8 mouse cellular contexts compared by ENCODE assay signal in the genomic region with DNA sequence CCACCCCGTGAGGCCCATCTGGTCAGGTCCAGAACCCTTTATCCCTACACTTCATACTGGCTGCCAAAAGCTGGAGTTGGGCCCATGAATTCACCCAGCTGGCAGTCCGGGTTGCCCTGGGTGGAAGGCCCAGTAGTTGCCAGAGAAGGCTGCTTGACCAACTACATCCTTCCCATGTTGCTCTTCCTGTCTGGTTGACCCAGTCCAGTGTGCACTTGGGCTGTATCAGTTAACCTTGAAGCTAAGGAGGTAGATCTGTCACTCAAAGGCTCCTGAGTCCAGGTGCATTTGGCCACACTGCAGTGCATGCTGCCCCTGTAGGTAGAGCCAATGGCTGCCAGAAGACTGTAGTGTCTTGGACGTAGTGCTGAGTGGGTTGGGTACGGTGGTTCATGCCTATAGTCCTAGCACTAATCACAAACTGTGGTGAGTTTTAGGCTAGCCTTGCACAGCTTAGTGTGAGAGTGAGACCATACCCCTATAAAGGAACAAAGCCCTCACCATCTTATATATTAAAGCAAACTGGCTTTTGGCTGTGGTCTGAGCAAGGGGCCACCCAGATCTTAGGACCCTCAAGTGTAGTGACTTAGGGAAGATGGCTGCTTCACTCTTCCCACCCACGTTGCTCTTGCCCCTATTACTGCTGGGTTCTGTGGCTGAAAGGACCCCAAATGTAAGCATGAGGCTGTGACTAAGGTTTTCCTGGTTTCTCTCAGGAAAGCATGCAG. TPM values are rescaled to one million over a fixed set of nuclear protein-coding genes. Genes with fewer than 3 reads are reported as not detected.
A peak's percentile ranks its signal among the peaks of the same experiment; 100 is the strongest.
DNase-seq lines count a peak whose midpoint lies in the region; ATAC-seq and TF ChIP-seq lines count a peak whose summit lies in the region.

No protein-coding gene starts in this region.

- 73% methylated on average over 5 of the region's 5 CpGs for WGBS in embryonic facial prominence, embryonic 15.5 days
- 71% methylated on average over 5 of the region's 5 CpGs for WGBS in hindbrain, postnatal 0 days
- WGBS in liver, postnatal 0 days (ENCODE audit: insufficient replicate concordance), result 72% methylated on average over 5 of the region's 5 CpGs

- peak; percentile 49 to 57 for DNase-seq in cerebellum, postnatal 10 days
- DNase-seq in cerebellum, adult 9-11 months, result no peak
- peak; percentile 49 for DNase-seq in 3T3-L1 (ENCODE audit: low read depth, low spot score)
- DNase-seq in hindbrain, postnatal 0 days (ENCODE audit: low spot score), result no peak
- peak; percentile 33 for DNase-seq in liver, postnatal 0 days

- ATAC-seq in embryonic facial prominence, embryonic 15.5 days (ENCODE audit: insufficient number of reproducible peaks, low FRiP score, low TSS enrichment, low read depth), result no peak
- ATAC-seq in hindbrain, postnatal 0 days, result no peak
- ATAC-seq in liver, postnatal 0 days, result no peak
- ATAC-seq in frontal cortex, adult (ENCODE audit: low TSS enrichment), result no peak
- ATAC-seq in megakaryocyte-erythroid progenitor cell, adult 5-6 weeks (replicated peaks; ENCODE audit: low FRiP score, low TSS enrichment, poor library complexity, severe bottlenecking), result no peak

- peak overlapping the region; percentile 89 for H3K4me2 ChIP-seq in embryonic facial prominence, embryonic 15.5 days (replicated peaks)
- no peak overlapping the region for H3K4me2 ChIP-seq in hindbrain, postnatal 0 days (ENCODE audit: low read depth, low read length)
- peak overlapping the region; percentile 96 for H3K4me2 ChIP-seq in liver, postnatal 0 days (ENCODE audit: low read depth, low read length)

- H3K9ac ChIP-seq in embryonic facial prominence, embryonic 15.5 days, result no peak overlapping the region
- H3K9ac ChIP-seq in hindbrain, postnatal 0 days (replicated peaks; ENCODE audit: low read length), result no peak overlapping the region
- peak overlapping the region; percentile 86 for H3K9ac ChIP-seq in liver, postnatal 0 days (replicated peaks)

- no peak for TF ChIP-seq EP300 in liver, postnatal 0 days (IDR thresholded peaks at IDR 0.05; ENCODE audit: low read depth)

- H3K36me3 ChIP-seq in embryonic facial prominence, embryonic 15.5 days, result peaks cover 19% of the 10 kb centered on the region
- H3K36me3 ChIP-seq in hindbrain, postnatal 0 days (ENCODE audit: insufficient read depth, low read length), result no peaks in the 10 kb centered on the region
- peaks cover 22% of the 10 kb centered on the region for H3K36me3 ChIP-seq in liver, postnatal 0 days (replicated peaks; ENCODE audit: insufficient read depth, low read length)

- H3K9me3 ChIP-seq in embryonic facial prominence, embryonic 15.5 days (replicated peaks), result no peaks in the 10 kb centered on the region
- no peaks in the 10 kb centered on the region for H3K9me3 ChIP-seq in hindbrain, postnatal 0 days (ENCODE audit: low read length)
- no peaks in the 10 kb centered on the region for H3K9me3 ChIP-seq in liver, postnatal 0 days (ENCODE audit: low read length)

- peaks cover 30% of the 10 kb centered on the region for H3K4me1 ChIP-seq in embryonic facial prominence, embryonic 15.5 days
- no peaks in the 10 kb centered on the region for H3K4me1 ChIP-seq in hindbrain, postnatal 0 days (ENCODE audit: insufficient read depth, low read length)
- H3K4me1 ChIP-seq in liver, postnatal 0 days (ENCODE audit: insufficient read depth), result peaks cover 19% of the 10 kb centered on the region

- H3K27ac ChIP-seq in embryonic facial prominence, embryonic 15.5 days (replicated peaks), result peak overlapping the region; percentile 98
- peak overlapping the region; percentile 86; the same call in 1 of the 2 replicates for H3K27ac ChIP-seq in hindbrain, postnatal 0 days
- H3K27ac ChIP-seq in liver, postnatal 0 days (ENCODE audit: low read depth), result peak overlapping the region; percentile 97

- no peaks in the 10 kb centered on the region for H3K27me3 ChIP-seq in embryonic facial prominence, embryonic 15.5 days
- no peaks in the 10 kb centered on the region for H3K27me3 ChIP-seq in hindbrain, postnatal 0 days (ENCODE audit: insufficient read depth, low read length)
- no peaks in the 10 kb centered on the region for H3K27me3 ChIP-seq in liver, postnatal 0 days (ENCODE audit: insufficient read depth, low read length)

- TF ChIP-seq CTCF in hindbrain, postnatal 0 days (IDR thresholded peaks at IDR 0.05; ENCODE audit: low read depth), result peak; percentile 31; the same call in 1 of the 2 replicates
- TF ChIP-seq CTCF in liver, postnatal 0 days (IDR thresholded peaks at IDR 0.05; ENCODE audit: low read depth), result peak; percentile 11; the same call in 1 of the 2 replicates

- peak overlapping the region; percentile 64; the same call in 1 of the 2 replicates for H3K4me3 ChIP-seq in embryonic facial prominence, embryonic 15.5 days (replicated peaks)
- no peak overlapping the region for H3K4me3 ChIP-seq in hindbrain, postnatal 0 days (ENCODE audit: low read length)
- H3K4me3 ChIP-seq in liver, postnatal 0 days (ENCODE audit: low read depth, low read length), result peak overlapping the region; percentile 68

RNA-seq across cellular contexts. Expression of a gene that starts 1.5 kb away (rescaled TPM):
- 22.8 and 23.1 TPM in 2 replicates for polyA plus RNA-seq in embryonic facial prominence, embryonic 15.5 days (2015; fragmentation: Nextera tagmentation; extraction: Ambion mirVana)
- 13.3 and 16.7 TPM in 2 replicates for total RNA-seq in hindbrain, postnatal 0 days (2014; rRNA removed)
- 5.4 and 5.5 TPM in 2 replicates for polyA plus RNA-seq in hindbrain, postnatal 0 days (2015; fragmentation: Nextera tagmentation; extraction: Ambion mirVana)
- polyA plus RNA-seq in liver, postnatal 0 days (2015; fragmentation: Nextera tagmentation; extraction: Ambion mirVana), result 7.6 and 7.7 TPM in 2 replicates
- 136 and 142 TPM in 2 replicates for total RNA-seq in megakaryocyte-erythroid progenitor cell, adult 5-6 weeks (2014; fragmentation: Nextera tagmentation)
- total RNA-seq in megakaryocyte-erythroid progenitor cell, adult 5-6 weeks (2017), result 97.7 and 143 TPM in 2 replicates

Comparison
In these comparisons a context has a peak if more than half of its experiments do, and no peak if none do; other contexts are left out.
1. DNase-seq: peak in cerebellum, postnatal 10 days (2 of 2), 3T3-L1 (single experiment) and liver, postnatal 0 days (single experiment); none in cerebellum, adult 9-11 months (single experiment) and hindbrain, postnatal 0 days (single experiment).
2. Peak in every context shown above with its lines, with median percentiles within 50 percentile points of each other: H3K27ac ChIP-seq.